Mouse (Mus musculus): ENCODE data around the gene Ypel2.

GRCm38 (mm10) chr11:86984990-86985389, 8.5 kb downstream of the Ypel2 start:
- TF ChIP-seq POLR2A (IDR thresholded peaks at IDR 0.05; ENCODE audit: insufficient read length, low read depth) (no peak), MYOG (IDR thresholded peaks at IDR 0.05; ENCODE audit: control insufficient read depth in 1 of 3, insufficient read depth in 1 of 3, insufficient read length in 2 of 3, low read depth in 2 of 3) (no peak), MAX (IDR thresholded peaks at IDR 0.05; ENCODE audit: low read depth) (no peak), POLR2AphosphoS2 (IDR thresholded peaks at IDR 0.05; ENCODE audit: insufficient read length, low read depth) (no peak), TCF12 (IDR thresholded peaks at IDR 0.05; ENCODE audit: insufficient read depth, poor library complexity, severe bottlenecking) (no peak), CEBPB (IDR thresholded peaks at IDR 0.05; ENCODE audit: insufficient read depth, poor library complexity, severe bottlenecking) (no peak), MYOD1 (IDR thresholded peaks at IDR 0.05; ENCODE audit: control insufficient read depth in 1 of 3, insufficient read length in 2 of 3, low read depth in 2 of 3) (no peak), E2F4 (IDR thresholded peaks at IDR 0.05; ENCODE audit: insufficient read depth) (no peak), TCF3 (IDR thresholded peaks at IDR 0.05; ENCODE audit: insufficient read length, low read depth) (no peak), REST (IDR thresholded peaks at IDR 0.05; ENCODE audit: insufficient read depth, insufficient read length) (no peak), USF1 (IDR thresholded peaks at IDR 0.05; ENCODE audit: low read depth) (no peak), SRF (IDR thresholded peaks at IDR 0.05; ENCODE audit: control insufficient read depth, insufficient read length, low read depth) (no peak)
